Mouse (Mus musculus): ENCODE measurements at regions not wholly inside any gene's neighbourhood (a gene's known extent, or its start where the extent isn't known, plus 50 kb on each side); places are given as distances from the start of the nearest gene placed in this dataset.

- Histone ChIP-seq H3K4me2 (ENCODE audit: low read length) (peak overlapping the region; percentile 38), H3K4me1 (replicated peaks; ENCODE audit: control insufficient read depth, insufficient read depth, low read length) (peaks cover 3% of the 10 kb centered on the region; the same call in 1 of the 2 replicates), H3K27me3 (replicated peaks; ENCODE audit: control insufficient read depth, insufficient read depth, low read length) (no peaks in the 10 kb centered on the region), H3K4me3 (ENCODE audit: low read depth, low read length) (peak overlapping the region; percentile 31), H3K27ac (ENCODE audit: low read depth) (no peak overlapping the region), H3K36me3 (ENCODE audit: control insufficient read depth, insufficient read depth, low read length) (no peaks in the 10 kb centered on the region), H3K9ac (ENCODE audit: low read length) (0 out of 2 replicates have a peak overlapping the region, but pooled peaks have one; percentile 22), H3K9me3 (ENCODE audit: control insufficient read depth, low read length) (no peaks in the 10 kb centered on the region)
- WGBS = 9% methylated on average over 18 of the region's 18 CpGs
- DNase-seq (ENCODE audit: low spot score) (peak; percentile 70), ATAC-seq (replicated peaks; ENCODE audit: low FRiP score, low TSS enrichment, low read depth) (peak; percentile 68; the same call in 1 of the 2 replicates)
Observed at GRCm38 (mm10) chr10:38553688-38554680, 267.6 kb downstream of the Rfpl4b start.

GRCm38 (mm10) chr10:38553326-38553687, 268.3 kb downstream of the Rfpl4b start:
- Histone ChIP-seq H3K36me3 (ENCODE audit: control insufficient read depth, insufficient read depth, low read length) (no peaks in the 10 kb centered on the region), H3K4me3 (ENCODE audit: low read depth, low read length) (no peak overlapping the region), H3K9ac (ENCODE audit: low read length) (no peak overlapping the region), H3K27ac (ENCODE audit: low read depth) (no peak overlapping the region), H3K9me3 (ENCODE audit: control insufficient read depth, low read length) (no peaks in the 10 kb centered on the region), H3K4me1 (replicated peaks; ENCODE audit: control insufficient read depth, insufficient read depth, low read length) (peaks cover 3% of the 10 kb centered on the region; the same call in 1 of the 2 replicates), H3K27me3 (replicated peaks; ENCODE audit: control insufficient read depth, insufficient read depth, low read length) (no peaks in the 10 kb centered on the region), H3K4me2 (ENCODE audit: low read length) (peak overlapping the region; percentile 38)
- DNase-seq (ENCODE audit: low spot score) = no peak
- ATAC-seq (replicated peaks; ENCODE audit: low FRiP score, low TSS enrichment, low read depth) = no peak

GRCm38 (mm10) chr10:38552350-38553076, 269.1 kb downstream of the Rfpl4b start:
- WGBS = 83% methylated on average over 5 of the region's 5 CpGs

GRCm38 (mm10) chr10:38540031-38540430, 281.5 kb downstream of the Rfpl4b start:
- Histone ChIP-seq H3K9me3 (ENCODE audit: control insufficient read depth, low read length) (no peaks in the 10 kb centered on the region), H3K27ac (ENCODE audit: low read depth) (no peak overlapping the region), H3K4me3 (ENCODE audit: low read depth, low read length) (no peak overlapping the region), H3K9ac (ENCODE audit: low read length) (no peak overlapping the region), H3K4me2 (ENCODE audit: low read length) (no peak overlapping the region), H3K36me3 (ENCODE audit: control insufficient read depth, insufficient read depth, low read length) (no peaks in the 10 kb centered on the region), H3K27me3 (replicated peaks; ENCODE audit: control insufficient read depth, insufficient read depth, low read length) (no peaks in the 10 kb centered on the region), H3K4me1 (replicated peaks; ENCODE audit: control insufficient read depth, insufficient read depth, low read length) (no peaks in the 10 kb centered on the region)
- no peak for ATAC-seq (replicated peaks; ENCODE audit: low FRiP score, low TSS enrichment, low read depth)
- 94% methylated on average over 4 of the region's 4 CpGs for WGBS
- DNase-seq (ENCODE audit: low spot score) = no peak

More at GRCm38 (mm10) chr10:38552350-38553076, 269.1 kb downstream of the Rfpl4b start:
- no peak overlapping the region for H3K4me3 ChIP-seq (ENCODE audit: low read depth, low read length)
- ATAC-seq (replicated peaks; ENCODE audit: low FRiP score, low TSS enrichment, low read depth) (no peak), DNase-seq (ENCODE audit: low spot score) (no peak)
- H3K27me3 ChIP-seq (replicated peaks; ENCODE audit: control insufficient read depth, insufficient read depth, low read length) = no peaks in the 10 kb centered on the region
- H3K9ac ChIP-seq (ENCODE audit: low read length) = no peak overlapping the region
- H3K4me1 ChIP-seq (replicated peaks; ENCODE audit: control insufficient read depth, insufficient read depth, low read length) = peaks cover 3% of the 10 kb centered on the region; the same call in 1 of the 2 replicates
- no peaks in the 10 kb centered on the region for H3K36me3 ChIP-seq (ENCODE audit: control insufficient read depth, insufficient read depth, low read length)
- no peaks in the 10 kb centered on the region for H3K9me3 ChIP-seq (ENCODE audit: control insufficient read depth, low read length)
- no peak overlapping the region for H3K27ac ChIP-seq (ENCODE audit: low read depth)
- H3K4me2 ChIP-seq (ENCODE audit: low read length) = no peak overlapping the region

GRCm38 (mm10) chr10:38538766-38539165, 282.8 kb downstream of the Rfpl4b start:
- H3K36me3 ChIP-seq (ENCODE audit: control insufficient read depth, insufficient read depth, low read length) = no peaks in the 10 kb centered on the region

GRCm38 (mm10) chr10:38516636-38517035, 304.9 kb downstream of the Rfpl4b start:
- Histone ChIP-seq H3K4me2 (ENCODE audit: low read length) (no peak overlapping the region), H3K9ac (ENCODE audit: low read length) (no peak overlapping the region), H3K27me3 (replicated peaks; ENCODE audit: control insufficient read depth, insufficient read depth, low read length) (no peaks in the 10 kb centered on the region), H3K27ac (ENCODE audit: low read depth) (no peak overlapping the region), H3K9me3 (ENCODE audit: control insufficient read depth, low read length) (no peaks in the 10 kb centered on the region), H3K4me3 (ENCODE audit: low read depth, low read length) (no peak overlapping the region), H3K36me3 (ENCODE audit: control insufficient read depth, insufficient read depth, low read length) (no peaks in the 10 kb centered on the region), H3K4me1 (replicated peaks; ENCODE audit: control insufficient read depth, insufficient read depth, low read length) (no peaks in the 10 kb centered on the region)
- DNase-seq (ENCODE audit: low spot score) (no peak), ATAC-seq (replicated peaks; ENCODE audit: low FRiP score, low TSS enrichment, low read depth) (no peak)
- 69% methylated on average over 2 of the region's 2 CpGs for WGBS

More at GRCm38 (mm10) chr10:38538766-38539165, 282.8 kb downstream of the Rfpl4b start:
- Histone ChIP-seq H3K4me1 (replicated peaks; ENCODE audit: control insufficient read depth, insufficient read depth, low read length) (no peaks in the 10 kb centered on the region), H3K27me3 (replicated peaks; ENCODE audit: control insufficient read depth, insufficient read depth, low read length) (no peaks in the 10 kb centered on the region), H3K9ac (ENCODE audit: low read length) (no peak overlapping the region), H3K4me3 (ENCODE audit: low read depth, low read length) (no peak overlapping the region), H3K4me2 (ENCODE audit: low read length) (no peak overlapping the region), H3K27ac (ENCODE audit: low read depth) (no peak overlapping the region), H3K9me3 (ENCODE audit: control insufficient read depth, low read length) (no peaks in the 10 kb centered on the region)
- DNase-seq (ENCODE audit: low spot score) (no peak), ATAC-seq (replicated peaks; ENCODE audit: low FRiP score, low TSS enrichment, low read depth) (no peak)
